Mouse (Mus musculus): ENCODE measurements at regions not wholly inside any gene's neighbourhood (a gene's known extent, or its start where the extent isn't known, plus 50 kb on each side); places are given as distances from the start of the nearest gene placed in this dataset.

DNA sequence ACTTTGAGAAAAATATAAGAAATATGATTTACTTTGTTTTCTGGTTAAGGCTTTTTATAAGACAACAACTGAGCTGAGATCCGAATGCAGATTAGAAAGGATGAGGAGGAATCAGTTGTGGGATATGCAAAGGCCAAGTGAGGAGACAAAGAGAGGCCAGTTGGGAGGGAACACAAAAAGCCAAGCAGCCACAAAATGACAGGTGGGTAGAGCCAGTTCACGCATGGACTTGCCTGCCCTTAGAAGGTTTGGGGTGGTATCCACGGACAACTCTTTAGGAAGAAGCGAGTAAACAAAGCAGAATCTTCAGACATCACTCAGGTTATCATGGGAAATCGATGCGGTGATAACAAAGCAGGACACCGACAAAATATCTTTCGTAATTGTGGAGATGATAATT is 123.2 kb downstream of the Gm5426 start:
- Histone ChIP-seq H3K4me2 (ENCODE audit: low read depth, low read length) (no peak overlapping the region), H3K27me3 (replicated peaks; ENCODE audit: control insufficient read depth, insufficient read depth, low read length) (no peaks in the 10 kb centered on the region), H3K9me3 (ENCODE audit: control insufficient read depth, low read length) (no peaks in the 10 kb centered on the region), H3K9ac (ENCODE audit: low read depth, low read length) (no peak overlapping the region), H3K4me3 (ENCODE audit: low read depth, low read length) (no peak overlapping the region), H3K4me1 (ENCODE audit: control insufficient read depth, insufficient read depth, low read length) (peaks cover 14% of the 10 kb centered on the region), H3K27ac (replicated peaks; ENCODE audit: low read depth, low read length) (no peak overlapping the region), H3K36me3 (ENCODE audit: control insufficient read depth, insufficient read depth, low read length) (no peaks in the 10 kb centered on the region)
- 90% methylated on average over 8 of the region's 8 CpGs for WGBS
- DNase-seq (ENCODE audit: low spot score) (no peak), ATAC-seq (ENCODE audit: low read depth) (no peak)

DNA sequence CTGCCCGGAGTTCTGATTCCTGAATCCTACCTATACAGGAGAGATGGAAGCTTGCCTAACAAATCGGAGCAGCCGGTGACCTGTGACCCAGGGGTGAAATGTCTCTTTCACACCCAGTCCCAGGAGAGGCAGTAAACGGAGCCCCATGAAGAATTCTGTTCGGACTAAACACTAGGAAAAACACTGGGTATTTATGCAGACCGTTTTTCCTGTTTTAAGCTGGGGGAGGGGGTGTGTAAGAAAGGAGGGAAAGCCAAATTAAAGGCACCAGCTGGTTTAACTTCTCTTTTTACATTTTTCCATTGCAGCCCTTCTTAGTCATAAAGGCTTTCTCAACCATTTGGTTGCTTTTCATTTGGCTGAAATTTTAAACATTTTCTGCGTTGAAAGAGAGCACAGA is 127.1 kb downstream of the Gm5426 start:
- WGBS = 4% methylated on average over 7 of the region's 7 CpGs
- Histone ChIP-seq H3K27me3 (replicated peaks; ENCODE audit: control insufficient read depth, insufficient read depth, low read length) (no peaks in the 10 kb centered on the region), H3K4me3 (ENCODE audit: low read depth, low read length) (no peak overlapping the region), H3K9ac (ENCODE audit: low read depth, low read length) (no peak overlapping the region), H3K4me1 (ENCODE audit: control insufficient read depth, insufficient read depth, low read length) (peaks cover 30% of the 10 kb centered on the region), H3K4me2 (ENCODE audit: low read depth, low read length) (peak overlapping the region; percentile 27), H3K9me3 (ENCODE audit: control insufficient read depth, low read length) (no peaks in the 10 kb centered on the region), H3K36me3 (ENCODE audit: control insufficient read depth, insufficient read depth, low read length) (no peaks in the 10 kb centered on the region), H3K27ac (replicated peaks; ENCODE audit: low read depth, low read length) (peak overlapping the region; percentile 76)
- no peak for ATAC-seq (ENCODE audit: low read depth)
- DNase-seq (ENCODE audit: low spot score) = peak; percentile 78

DNA sequence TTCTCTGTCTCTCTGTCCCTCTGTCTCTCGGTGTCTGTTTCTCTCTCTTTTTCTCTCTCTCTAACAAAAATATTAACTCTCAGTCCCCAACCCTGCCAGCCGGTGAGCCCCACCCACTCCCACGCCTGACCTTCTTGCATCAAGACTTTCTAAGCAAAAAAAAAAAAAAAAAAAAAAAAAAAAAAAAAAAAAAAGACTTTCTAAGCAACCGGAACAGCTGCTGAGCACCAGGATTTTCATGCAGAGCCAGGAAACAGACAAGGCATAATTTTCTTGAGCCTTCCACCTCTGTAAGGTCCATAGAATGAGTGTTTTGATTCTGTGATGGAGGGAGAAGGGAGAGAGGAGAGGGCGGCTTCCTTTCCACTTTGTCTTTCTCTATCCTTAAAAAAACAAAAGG is 128.0 kb downstream of the Gm5426 start:
- no peaks in the 10 kb centered on the region for H3K27me3 ChIP-seq (replicated peaks; ENCODE audit: control insufficient read depth, insufficient read depth, low read length)
- H3K27ac ChIP-seq (replicated peaks; ENCODE audit: low read depth, low read length) = peak overlapping the region; percentile 76
- H3K4me1 ChIP-seq (ENCODE audit: control insufficient read depth, insufficient read depth, low read length) = peaks cover 30% of the 10 kb centered on the region
- H3K4me3 ChIP-seq (ENCODE audit: low read depth, low read length) = no peak overlapping the region
- no peak overlapping the region for H3K9ac ChIP-seq (ENCODE audit: low read depth, low read length)
- DNase-seq (ENCODE audit: low spot score) (peak; percentile 64), ATAC-seq (ENCODE audit: low read depth) (peak; percentile 32; the same call in 1 of the 2 replicates)
- 19% methylated on average over 5 of the region's 5 CpGs for WGBS
- no peaks in the 10 kb centered on the region for H3K9me3 ChIP-seq (ENCODE audit: control insufficient read depth, low read length)
- H3K36me3 ChIP-seq (ENCODE audit: control insufficient read depth, insufficient read depth, low read length) = no peaks in the 10 kb centered on the region
- H3K4me2 ChIP-seq (ENCODE audit: low read depth, low read length) = 0 out of 2 replicates have a peak overlapping the region, but pooled peaks have one; percentile 6

DNA sequence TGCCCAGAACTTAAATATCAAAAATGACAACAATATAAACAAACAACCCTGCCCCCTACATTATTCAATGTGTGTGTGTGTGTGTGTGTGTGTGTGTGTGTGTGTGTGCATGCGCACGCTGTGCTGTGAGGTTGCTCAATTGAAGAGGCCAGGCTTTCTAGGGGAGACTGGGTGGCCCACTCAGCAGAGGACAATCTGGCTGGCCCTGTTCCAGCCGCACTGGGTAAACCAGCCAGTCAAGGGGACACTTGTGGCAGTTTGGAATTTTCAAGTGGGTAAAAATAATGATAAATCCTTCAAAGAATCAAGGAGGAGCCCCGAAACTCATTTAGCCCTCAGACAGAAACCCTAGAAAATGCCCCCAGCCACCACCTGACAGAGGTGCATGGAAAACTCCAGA is 128.5 kb downstream of the Gm5426 start:
- ATAC-seq (ENCODE audit: low read depth) (peak; percentile 66), DNase-seq (ENCODE audit: low spot score) (peak; percentile 74)
- Histone ChIP-seq H3K4me3 (ENCODE audit: low read depth, low read length) (no peak overlapping the region), H3K36me3 (ENCODE audit: control insufficient read depth, insufficient read depth, low read length) (no peaks in the 10 kb centered on the region), H3K27me3 (replicated peaks; ENCODE audit: control insufficient read depth, insufficient read depth, low read length) (no peaks in the 10 kb centered on the region), H3K9ac (ENCODE audit: low read depth, low read length) (no peak overlapping the region), H3K9me3 (ENCODE audit: control insufficient read depth, low read length) (no peaks in the 10 kb centered on the region), H3K27ac (replicated peaks; ENCODE audit: low read depth, low read length) (peak overlapping the region; percentile 76), H3K4me2 (ENCODE audit: low read depth, low read length) (0 out of 2 replicates have a peak overlapping the region, but pooled peaks have one; percentile 6), H3K4me1 (ENCODE audit: control insufficient read depth, insufficient read depth, low read length) (peaks cover 30% of the 10 kb centered on the region)
- 63% methylated on average over 4 of the region's 4 CpGs for WGBS

DNA sequence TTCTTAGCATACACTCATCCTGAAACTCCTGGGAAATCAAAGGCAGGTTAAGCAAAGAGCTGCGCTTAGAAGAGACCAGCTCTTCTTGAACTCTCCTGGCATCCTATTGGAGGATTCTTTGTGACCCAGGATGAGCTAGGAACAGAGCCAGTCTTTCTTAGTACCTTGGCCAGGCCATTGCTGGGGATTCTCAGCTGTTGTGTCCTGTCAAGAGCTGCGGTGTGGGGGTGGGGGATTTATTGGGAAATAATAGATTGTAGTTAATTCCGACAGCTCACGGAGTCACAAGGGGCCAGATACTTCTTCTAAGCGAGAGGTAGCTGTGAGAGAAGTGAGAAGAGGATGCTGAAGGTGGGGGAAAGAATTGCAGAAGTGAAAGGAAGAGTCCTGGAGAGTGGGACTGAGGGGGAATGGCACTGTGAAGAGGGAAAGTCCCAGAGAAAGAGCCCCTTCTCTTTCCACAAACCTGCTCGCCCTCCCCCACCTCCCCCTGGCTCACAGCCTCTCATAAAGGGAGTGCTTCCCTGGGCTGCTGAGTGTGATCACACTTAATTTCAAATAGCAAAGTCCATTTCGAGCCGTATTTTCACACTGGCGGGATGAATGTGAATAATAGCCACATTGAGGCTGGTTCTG is 129.8 kb downstream of the Gm5426 start:
- no peak for ATAC-seq (ENCODE audit: low read depth)
- Histone ChIP-seq H3K9me3 (ENCODE audit: control insufficient read depth, low read length) (no peaks in the 10 kb centered on the region), H3K4me2 (ENCODE audit: low read depth, low read length) (no peak overlapping the region), H3K27me3 (replicated peaks; ENCODE audit: control insufficient read depth, insufficient read depth, low read length) (no peaks in the 10 kb centered on the region), H3K9ac (ENCODE audit: low read depth, low read length) (no peak overlapping the region), H3K27ac (replicated peaks; ENCODE audit: low read depth, low read length) (peak overlapping the region; percentile 76; the same call in 1 of the 2 replicates), H3K4me1 (ENCODE audit: control insufficient read depth, insufficient read depth, low read length) (peaks cover 30% of the 10 kb centered on the region), H3K4me3 (ENCODE audit: low read depth, low read length) (no peak overlapping the region), H3K36me3 (ENCODE audit: control insufficient read depth, insufficient read depth, low read length) (no peaks in the 10 kb centered on the region)
- peak; percentile 54 for DNase-seq (ENCODE audit: low spot score)
- 66% methylated on average over 9 of the region's 9 CpGs for WGBS

DNA sequence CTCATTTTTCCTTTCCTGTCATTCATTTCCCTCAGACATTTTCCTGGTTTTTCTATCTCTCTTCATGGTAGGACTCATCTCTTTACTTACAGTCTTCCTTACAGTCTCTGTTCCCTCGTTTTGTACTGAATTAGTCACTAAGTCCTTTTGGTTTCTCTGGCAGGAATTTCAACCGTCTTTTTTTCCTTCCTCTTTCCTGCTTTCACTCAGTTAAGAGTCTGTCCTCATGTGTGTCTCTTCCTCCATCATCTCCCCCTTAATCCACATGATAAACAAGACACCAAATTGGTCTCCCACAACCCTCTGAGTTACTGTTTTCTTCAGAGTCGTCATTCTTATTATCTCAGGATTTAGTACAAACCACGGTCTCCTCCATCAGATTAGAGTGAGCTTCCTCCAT is 131.2 kb downstream of the Gm5426 start:
- no peaks in the 10 kb centered on the region for H3K36me3 ChIP-seq (ENCODE audit: control insufficient read depth, insufficient read depth, low read length)
- H3K9me3 ChIP-seq (ENCODE audit: control insufficient read depth, low read length) = no peaks in the 10 kb centered on the region
- H3K9ac ChIP-seq (ENCODE audit: low read depth, low read length) = no peak overlapping the region
- no peak overlapping the region for H3K27ac ChIP-seq (replicated peaks; ENCODE audit: low read depth, low read length)
- H3K4me1 ChIP-seq (ENCODE audit: control insufficient read depth, insufficient read depth, low read length) = peaks cover 30% of the 10 kb centered on the region
- no peak overlapping the region for H3K4me2 ChIP-seq (ENCODE audit: low read depth, low read length)
- no peak overlapping the region for H3K4me3 ChIP-seq (ENCODE audit: low read depth, low read length)
- H3K27me3 ChIP-seq (replicated peaks; ENCODE audit: control insufficient read depth, insufficient read depth, low read length) = no peaks in the 10 kb centered on the region
- DNase-seq (ENCODE audit: low spot score) = no peak
- ATAC-seq (ENCODE audit: low read depth) = no peak
- 76% methylated on average over 4 of the region's 4 CpGs for WGBS

DNA sequence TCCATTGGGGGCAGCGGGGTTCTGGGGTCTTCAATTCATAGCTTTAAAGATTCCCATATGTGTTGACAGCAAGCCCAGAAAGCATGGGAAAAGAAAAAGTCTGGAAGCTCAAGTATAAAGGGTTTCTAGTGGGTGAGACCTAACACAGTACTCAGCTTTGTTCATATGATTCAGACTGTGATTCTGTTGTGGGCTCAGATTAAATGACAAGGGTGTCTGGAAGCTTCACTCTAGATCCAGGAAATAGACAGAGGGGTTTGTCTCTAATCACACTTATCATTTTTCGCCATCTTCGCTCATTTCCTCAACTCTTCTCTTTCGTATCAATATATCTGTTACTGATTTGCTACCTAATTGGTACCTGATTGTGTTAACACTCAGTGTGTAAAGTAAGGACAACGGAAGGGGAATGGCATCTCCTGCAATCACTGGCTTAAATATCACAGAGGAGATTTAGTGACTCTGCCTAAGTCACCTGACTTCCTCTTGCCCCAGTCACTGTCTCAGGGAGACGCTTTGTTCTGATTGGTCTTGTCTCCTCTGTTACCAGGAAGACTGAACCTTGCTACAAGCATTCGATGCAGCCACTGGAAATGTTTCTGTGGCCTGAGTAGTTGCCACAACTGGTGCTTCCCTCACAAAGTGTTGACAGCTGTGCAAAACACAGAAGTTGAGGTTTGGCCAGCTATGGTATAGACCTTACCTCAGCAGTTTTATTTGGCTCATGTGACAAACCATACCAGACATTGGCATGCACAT is 137.4 kb downstream of the Gm5426 start:
- 0 out of 2 replicates have a peak overlapping the region, but pooled peaks have one; percentile 22 for H3K27ac ChIP-seq (replicated peaks; ENCODE audit: low read depth, low read length)
- 44% methylated on average over 7 of the region's 7 CpGs for WGBS
- DNase-seq (ENCODE audit: low spot score) = peak; percentile 78

DNA sequence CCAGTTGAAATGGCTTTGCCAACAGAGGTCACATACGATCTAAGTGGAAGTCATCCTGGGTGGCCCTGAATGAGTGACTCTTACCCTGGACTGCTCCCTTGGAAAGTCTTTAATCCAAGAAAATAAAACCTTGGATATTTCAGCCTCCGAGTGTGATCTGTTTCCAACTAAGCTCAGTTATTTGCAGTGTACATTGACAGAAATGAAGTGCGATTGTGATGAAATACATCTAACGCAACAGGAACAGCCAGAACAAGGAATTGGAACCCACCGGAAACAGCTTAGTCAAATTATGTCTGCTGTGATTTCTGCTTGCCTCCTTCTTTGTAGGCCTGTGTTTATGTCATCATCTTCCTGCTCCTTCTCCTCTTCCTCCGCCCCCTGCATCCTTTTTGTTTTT is 143.7 kb downstream of the Gm5426 start:
- ATAC-seq (ENCODE audit: low read depth) = no peak
- no peaks in the 10 kb centered on the region for H3K4me1 ChIP-seq (ENCODE audit: control insufficient read depth, insufficient read depth, low read length)
- DNase-seq (ENCODE audit: low spot score) = no peak
- WGBS = 80% methylated on average over 6 of the region's 6 CpGs
- no peak overlapping the region for H3K4me3 ChIP-seq (ENCODE audit: low read depth, low read length)
- no peaks in the 10 kb centered on the region for H3K36me3 ChIP-seq (ENCODE audit: control insufficient read depth, insufficient read depth, low read length)
- H3K9me3 ChIP-seq (ENCODE audit: control insufficient read depth, low read length) = no peaks in the 10 kb centered on the region
- H3K9ac ChIP-seq (ENCODE audit: low read depth, low read length) = no peak overlapping the region
- no peaks in the 10 kb centered on the region for H3K27me3 ChIP-seq (replicated peaks; ENCODE audit: control insufficient read depth, insufficient read depth, low read length)
- H3K27ac ChIP-seq (replicated peaks; ENCODE audit: low read depth, low read length) = no peak overlapping the region
- no peak overlapping the region for H3K4me2 ChIP-seq (ENCODE audit: low read depth, low read length)

More for the DNA sequence above, 137.4 kb downstream of the Gm5426 start:
- H3K4me2 ChIP-seq (ENCODE audit: low read depth, low read length) = no peak overlapping the region
- peak; percentile 47; the same call in 1 of the 2 replicates for ATAC-seq (ENCODE audit: low read depth)
- no peak overlapping the region for H3K9ac ChIP-seq (ENCODE audit: low read depth, low read length)
- H3K36me3 ChIP-seq (ENCODE audit: control insufficient read depth, insufficient read depth, low read length) = no peaks in the 10 kb centered on the region
- H3K4me3 ChIP-seq (ENCODE audit: low read depth, low read length) = no peak overlapping the region
- H3K27me3 ChIP-seq (replicated peaks; ENCODE audit: control insufficient read depth, insufficient read depth, low read length) = no peaks in the 10 kb centered on the region
- H3K9me3 ChIP-seq (ENCODE audit: control insufficient read depth, low read length) = no peaks in the 10 kb centered on the region
- H3K4me1 ChIP-seq (ENCODE audit: control insufficient read depth, insufficient read depth, low read length) = 0 out of 2 replicates have a peak, but pooled peaks cover 6% of the 10 kb centered on the region
